Mouse (Mus musculus): ENCODE data around the gene Ap5b1.

DNA sequence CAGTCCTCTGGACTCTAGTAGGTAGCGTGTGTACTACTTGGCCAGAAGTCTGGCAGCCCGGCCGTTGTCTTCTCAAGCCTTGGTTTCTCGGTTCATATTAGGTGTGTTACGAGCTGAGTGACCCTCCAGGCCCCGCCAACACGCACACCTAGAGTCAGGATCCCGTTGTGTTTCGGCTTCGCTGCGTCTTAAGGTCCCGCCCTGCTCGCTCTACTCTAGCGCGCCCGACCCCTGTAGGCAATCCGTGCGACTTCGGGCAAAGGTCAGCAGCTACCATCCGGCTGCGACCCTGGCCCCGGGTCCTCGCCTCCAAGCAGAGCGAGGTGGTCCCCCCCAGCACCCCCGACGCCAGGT is 668 bp upstream of the Ap5b1 start:
- no peak for TF ChIP-seq POLR2A (IDR thresholded peaks at IDR 0.05; ENCODE audit: borderline replicate concordance, control insufficient read depth, low read depth, low read length)
- no peak for TF ChIP-seq CTCF (IDR thresholded peaks at IDR 0.05; ENCODE audit: control insufficient read depth, insufficient read depth, low read length)
